Mouse (Mus musculus) testis, adult 2 months (tissue): Measurements from ENCODE around the gene S100a5.

Experiments used
- CTCF ChIP-seq: fragments of 200-500 bp; IDR thresholded peaks from 2 replicates; pipeline ENCODE4 v1.5.1; 2012; ENCODE audit warnings: low read depth, mild to moderate bottlenecking, inconsistent platforms, low read length, moderate library complexity; ENCODE audit not compliant: control insufficient read depth, insufficient read depth, insufficient replicate concordance
- POLR2A ChIP-seq: fragments of 200-500 bp; IDR thresholded peaks from 2 replicates; pipeline ENCODE4 v1.6.1; 2012; ENCODE audit warnings: low read depth, mild to moderate bottlenecking, inconsistent platforms, low read length, moderate library complexity; ENCODE audit not compliant: control insufficient read depth

- TF ChIP-seq CTCF, result no peak
- no peak for TF ChIP-seq POLR2A
Observed at GRCm38 (mm10) chr3:90613461-90614147, 5.3 kb downstream of the S100a5 start.
